Mouse (Mus musculus): Measurements from ENCODE around the gene Disp1. TPM values are rescaled to one million over a fixed set of nuclear protein-coding genes. Genes with fewer than 3 reads are reported as not detected.

Gene Disp1
- total RNA-seq (2015) (5.7 and 6.2 TPM in 2 replicates), total RNA-seq (2017) (5.3 and 7.2 TPM in 2 replicates)

DNA sequence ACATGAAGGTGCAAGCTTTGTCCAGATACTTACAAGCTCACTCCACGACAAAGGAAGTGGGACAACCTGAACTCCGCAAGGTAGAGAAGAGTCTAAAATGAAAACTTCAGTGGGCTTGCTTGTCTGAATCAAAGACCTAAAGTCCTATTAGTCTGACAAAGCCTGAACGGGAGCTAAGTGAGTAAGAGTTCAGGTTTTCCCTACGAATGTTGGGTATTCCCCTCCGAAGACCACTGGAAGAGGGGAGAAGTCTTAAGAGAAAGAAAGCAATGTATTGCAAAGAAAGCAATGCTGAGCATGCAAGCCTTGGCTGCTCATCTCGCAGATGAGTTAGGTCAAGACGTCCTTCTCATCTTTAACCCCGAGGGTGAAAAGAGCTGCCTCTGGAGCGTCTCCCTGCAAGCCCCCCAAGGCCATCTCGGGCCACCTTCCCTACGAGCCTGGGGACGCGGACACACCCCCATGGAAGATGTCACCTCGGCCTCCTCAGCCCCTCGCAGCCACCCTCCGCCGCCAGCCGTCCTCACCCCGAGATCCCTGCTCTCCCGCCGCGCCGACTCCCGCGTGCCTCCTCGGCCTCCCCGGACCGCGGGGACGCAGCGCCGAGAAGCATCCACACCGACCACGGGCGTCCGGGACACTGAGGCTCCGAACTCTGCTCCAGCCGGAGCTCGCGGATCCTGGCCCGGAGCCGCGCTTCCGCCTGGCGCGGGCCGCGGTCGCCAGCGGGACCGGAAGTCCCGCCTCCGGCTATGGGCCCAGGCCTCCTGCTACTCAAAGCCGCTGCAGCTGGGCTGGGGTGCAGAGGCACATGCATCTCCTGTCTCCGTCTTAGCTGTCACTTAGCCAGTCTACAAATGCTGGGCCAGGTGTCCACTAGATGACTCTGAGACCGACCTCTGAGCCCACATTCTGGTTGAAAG, at the start of gene Disp1:
Disp1 (minus strand) TSS at position 727 of the 923 bp plus-strand sequence.
- ATAC-seq (replicated peaks; ENCODE audit: poor library complexity) = peak; percentile 95

DNA sequence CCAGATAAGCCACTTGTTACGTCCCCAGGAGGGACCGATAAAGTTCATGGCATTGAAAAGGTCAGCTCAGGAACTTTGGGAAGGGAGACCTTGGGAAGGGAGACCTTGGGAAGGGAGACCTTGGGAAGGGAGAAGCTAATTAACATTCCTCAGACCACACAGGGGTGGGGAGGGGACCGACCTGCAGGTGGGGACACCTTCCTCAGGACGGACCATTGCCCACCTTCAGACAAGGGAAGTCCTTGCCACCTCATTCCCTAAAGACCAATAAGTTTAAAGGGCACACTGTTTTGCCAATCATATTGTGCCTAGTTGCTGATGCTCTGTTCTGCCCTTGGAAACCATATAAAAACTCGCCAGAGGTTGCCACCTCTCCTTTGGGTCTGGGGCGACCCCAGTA, 46.3 kb upstream of the Disp1 start:
- ATAC-seq (replicated peaks; ENCODE audit: poor library complexity) = no peak

DNA sequence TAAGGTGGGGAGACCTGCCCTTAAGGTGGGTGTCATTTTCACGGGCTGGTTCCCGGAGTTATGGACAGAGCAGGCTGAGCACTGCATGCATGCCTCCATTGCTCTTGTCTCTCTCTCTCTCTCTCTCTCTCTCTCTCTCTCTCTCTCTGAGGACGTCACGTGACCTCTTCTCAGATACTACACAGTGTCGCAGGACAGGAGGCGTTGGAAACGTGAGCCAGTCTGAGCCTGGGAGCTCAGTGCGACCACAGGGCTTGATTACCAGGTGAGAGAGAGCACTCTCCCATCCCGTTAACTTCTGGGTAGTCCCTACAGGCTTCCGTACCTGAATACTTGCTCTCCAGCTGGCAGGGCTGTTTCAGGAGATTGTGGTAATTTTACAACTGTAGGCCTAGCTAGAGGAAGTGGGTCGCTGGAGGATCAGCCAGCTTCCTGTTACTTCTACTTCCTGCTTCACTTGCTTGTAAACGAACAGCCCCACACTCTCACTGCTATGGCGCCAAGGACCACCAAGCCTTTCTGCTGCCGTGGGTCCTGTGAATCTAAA, 44.7 kb upstream of the Disp1 start:
- peak; percentile 81 for ATAC-seq (replicated peaks; ENCODE audit: poor library complexity)

DNA sequence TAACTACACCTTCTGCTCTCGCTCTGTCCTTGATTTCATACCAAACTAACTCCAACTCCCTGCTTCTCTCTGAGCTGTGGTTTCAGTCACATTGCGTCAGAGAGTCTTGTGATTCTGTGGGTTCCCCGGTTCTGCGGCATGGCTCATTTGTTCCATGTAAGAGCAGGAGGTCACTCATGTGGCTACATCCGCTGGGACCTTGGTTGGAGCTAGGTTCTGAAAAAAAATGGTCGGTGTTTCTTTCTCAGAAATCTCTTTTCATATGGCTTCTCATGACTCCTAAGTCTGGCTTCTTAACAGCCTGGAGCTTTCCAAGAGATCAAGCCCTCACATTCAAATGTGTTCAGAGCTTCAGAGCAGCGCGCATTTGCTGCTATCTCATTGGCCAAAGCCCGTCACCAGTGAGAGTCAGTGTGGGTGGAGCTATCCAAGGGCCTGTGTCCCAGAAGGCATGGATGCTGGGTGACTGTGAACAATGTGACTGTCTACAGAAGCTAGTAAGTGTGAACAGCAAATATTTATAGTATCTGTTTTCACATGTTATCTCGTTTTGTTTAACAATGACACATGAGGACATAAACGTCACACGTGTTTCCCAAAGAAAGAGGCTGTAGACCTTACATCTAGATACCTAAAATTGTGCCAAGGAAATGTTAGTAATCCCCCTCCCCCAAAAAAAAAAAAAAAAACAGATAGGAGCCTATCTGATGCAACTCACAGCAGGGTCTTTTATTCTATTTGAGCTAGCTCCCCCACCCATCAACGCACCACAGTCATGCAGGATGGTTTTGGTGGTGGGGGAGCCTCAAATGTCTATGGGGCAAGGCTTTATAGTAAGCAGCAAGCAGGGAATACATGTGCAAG, 43.1 kb upstream of the Disp1 start:
- ATAC-seq (replicated peaks; ENCODE audit: poor library complexity) = peak; percentile 85

DNA sequence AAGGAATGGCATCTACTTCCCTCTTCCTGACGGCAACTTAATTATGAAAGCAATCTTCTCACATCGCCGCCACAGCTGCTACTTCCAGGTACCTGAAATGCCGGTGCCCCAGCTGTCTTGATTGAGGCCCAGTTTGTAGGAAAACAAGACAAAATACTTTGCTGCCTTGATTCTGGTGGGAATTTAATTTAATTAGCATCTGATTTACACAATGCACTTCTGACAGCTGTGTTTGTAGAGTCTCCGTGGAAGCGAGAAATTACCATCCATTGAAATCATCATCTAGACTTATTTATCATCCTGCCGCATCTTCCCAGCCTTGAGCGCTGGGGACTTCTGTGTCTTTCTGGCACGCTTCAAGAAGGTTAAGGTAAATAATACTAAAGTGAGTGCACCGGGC, 31.3 kb upstream of the Disp1 start:
- no peak for ATAC-seq (replicated peaks; ENCODE audit: poor library complexity)

DNA sequence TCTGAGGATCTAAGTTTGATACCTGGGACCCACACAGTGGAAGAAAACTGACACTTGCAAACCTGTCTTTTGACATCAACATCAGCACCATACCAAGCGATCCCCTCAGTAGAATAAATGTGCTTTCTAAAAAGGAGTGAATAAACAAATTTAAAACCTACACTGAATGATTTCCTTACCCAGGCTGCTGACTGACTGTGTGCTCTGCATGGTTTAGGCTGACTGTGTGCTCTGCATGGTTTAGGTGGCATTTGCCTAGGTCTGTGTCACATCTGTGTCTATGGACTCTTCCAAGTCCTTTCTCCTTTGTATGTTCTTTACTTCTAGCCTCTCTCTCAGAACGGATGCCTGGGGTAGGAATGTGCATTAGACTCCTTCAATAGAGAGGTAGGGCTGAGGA, 30.5 kb upstream of the Disp1 start:
- no peak for ATAC-seq (replicated peaks; ENCODE audit: poor library complexity)

DNA sequence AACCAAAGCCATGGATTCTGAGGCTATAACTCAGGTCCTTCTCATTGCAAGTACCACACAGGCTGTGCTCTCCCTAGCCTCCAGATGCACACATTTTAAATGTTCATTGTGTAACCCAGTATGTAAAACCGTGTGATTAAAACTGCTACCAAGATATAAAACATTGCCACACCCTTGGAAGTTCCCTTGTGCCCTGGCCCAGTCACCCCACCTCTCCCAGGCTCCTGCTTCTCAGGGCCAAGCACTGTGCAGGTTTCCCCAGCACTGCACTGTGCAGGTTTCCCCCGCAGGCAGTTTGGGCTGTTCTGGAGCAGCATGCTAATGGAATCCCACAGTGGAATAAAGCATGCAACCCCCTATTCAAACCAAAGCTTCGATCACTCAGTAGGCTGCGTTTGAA, 29.3 kb upstream of the Disp1 start:
- peak; percentile 51; the same call in 1 of the 2 replicates for ATAC-seq (replicated peaks; ENCODE audit: poor library complexity)

DNA sequence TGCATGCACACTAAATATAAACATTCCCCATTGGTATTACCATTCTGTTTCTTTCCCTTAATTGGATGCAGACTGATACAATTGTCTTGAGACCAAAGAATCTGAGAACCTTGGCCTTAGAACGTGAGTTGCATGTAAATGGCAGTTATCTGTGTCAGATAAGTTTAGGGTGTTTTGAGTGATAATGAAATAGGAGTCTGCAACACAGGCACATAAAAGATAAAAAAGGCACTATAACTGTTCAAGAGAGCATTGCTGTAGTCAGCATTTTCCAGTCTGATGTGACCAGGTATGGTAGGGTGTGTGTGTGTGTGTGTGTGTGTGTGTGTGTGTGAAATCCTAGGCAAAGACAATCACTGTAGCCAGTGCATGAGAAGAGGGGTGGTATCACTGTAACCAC, 26.8 kb upstream of the Disp1 start:
- ATAC-seq (replicated peaks; ENCODE audit: poor library complexity) = peak; percentile 71

DNA sequence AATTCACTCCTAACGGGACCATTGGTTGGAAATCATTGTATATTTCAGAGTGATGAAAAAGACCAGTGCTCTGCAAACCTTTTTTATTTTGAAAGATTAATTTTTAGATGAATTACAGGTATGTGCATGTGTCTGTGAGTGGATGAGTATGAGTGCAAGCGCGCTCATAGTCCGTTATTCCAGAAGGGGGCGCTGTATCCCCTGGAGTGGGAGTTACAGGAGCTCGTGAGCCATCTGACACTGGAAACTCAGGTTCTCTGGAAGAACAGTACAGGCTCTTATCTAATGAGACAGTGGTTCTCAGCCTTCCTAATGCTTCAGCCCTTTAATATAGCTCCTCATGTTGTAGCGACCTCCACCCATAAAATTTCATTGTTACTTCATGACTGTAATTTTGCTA, 22.0 kb upstream of the Disp1 start:
- ATAC-seq (replicated peaks; ENCODE audit: poor library complexity) = peak; percentile 69

DNA sequence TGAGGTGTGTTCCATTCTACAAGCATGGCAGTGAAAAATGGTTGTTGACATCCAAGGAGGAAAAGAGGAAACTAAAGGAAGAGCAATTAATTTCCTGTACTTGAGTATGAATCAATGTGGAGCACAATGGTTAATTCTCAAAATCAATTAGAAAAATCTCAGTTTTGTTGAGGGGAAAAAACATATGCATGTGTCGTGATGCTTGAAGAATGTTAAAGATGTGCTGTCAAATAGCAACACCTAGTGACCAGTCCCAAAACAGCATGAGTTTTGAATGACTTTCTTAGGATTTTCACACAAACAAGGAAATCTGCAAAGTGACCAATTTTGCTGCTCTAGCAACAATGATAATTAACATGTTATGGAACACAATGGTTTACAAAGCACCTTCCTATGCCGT, 16.6 kb upstream of the Disp1 start:
- ATAC-seq (replicated peaks; ENCODE audit: poor library complexity) = peak; percentile 63; the same call in 1 of the 2 replicates

DNA sequence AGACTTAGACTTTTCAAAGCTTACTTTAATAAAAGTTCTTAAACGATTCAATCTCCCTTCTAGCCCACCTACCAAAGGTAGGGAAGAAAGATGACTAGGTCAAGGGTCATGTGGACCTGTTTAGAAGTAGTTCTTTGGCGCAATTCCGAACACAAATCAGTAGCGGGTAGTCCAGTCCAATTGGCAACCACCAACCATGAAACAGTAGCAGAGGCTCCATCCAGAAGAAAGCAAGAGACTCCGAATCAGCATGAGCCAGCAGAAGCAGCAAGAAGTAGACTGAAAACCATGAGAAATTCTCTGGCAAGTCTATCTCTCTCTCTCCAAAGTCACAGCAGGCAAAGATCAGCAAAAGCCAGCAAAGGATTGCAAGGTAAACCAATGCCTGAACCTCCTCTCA, 15.1 kb upstream of the Disp1 start:
- no peak for ATAC-seq (replicated peaks; ENCODE audit: poor library complexity)

DNA sequence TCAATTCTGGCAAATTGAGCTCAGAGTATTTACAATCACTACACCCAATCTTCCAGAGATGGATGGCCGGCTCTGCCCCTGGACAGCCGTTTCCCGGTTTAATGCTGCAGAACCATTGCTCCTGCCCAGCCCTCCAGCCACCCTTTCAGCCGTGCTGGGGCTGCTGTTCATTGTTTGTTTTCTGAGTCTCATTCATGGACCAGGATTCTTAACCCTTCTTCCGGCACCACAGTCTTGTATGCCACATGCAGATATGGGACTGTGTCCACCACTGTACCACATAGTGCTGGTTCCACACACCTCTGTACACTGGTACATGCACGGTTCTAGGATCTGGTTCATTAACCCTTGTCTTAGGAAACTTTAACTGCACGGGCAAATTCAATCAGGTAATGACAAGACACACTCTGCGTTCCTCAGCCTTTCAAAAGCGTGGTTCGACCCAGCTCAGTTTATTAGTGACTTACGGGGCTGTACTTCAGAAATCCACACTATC, 12.4 kb upstream of the Disp1 start:
- ATAC-seq (replicated peaks; ENCODE audit: poor library complexity) = no peak

DNA sequence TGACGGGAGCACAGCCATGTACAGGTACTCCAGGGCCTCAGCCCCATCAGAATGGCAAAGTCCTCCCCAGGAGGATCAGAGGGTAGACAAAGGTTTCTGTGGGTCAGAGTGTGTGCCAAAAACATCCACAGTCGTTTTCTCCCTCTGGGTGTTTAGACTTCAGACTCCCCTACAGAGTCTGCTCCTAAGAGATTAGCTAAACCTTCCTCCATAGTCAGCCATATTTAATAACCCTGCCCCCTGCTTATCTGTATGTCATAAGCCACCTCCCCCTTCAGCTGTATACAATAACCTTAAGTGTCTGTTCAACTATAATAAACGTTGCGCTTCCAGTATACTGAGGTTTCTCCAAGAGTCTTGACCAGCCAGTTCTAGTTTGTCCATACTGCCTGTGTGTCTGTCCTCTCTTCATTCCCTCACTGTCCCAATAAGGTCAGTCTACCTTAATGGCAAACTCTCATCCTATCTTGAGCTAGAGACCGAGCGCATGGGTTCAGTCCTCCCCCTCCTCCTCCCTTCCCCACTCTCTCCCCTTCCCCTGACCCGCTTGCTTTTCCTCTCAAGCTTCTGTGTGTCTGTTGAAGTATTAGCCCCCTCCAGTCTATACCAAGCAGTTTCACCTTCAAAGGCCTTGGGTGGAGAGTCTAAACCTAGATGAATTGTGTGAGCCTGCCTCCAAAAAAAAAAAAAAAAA, 11.8 kb upstream of the Disp1 start:
- peak; percentile 98 for ATAC-seq (replicated peaks; ENCODE audit: poor library complexity)

DNA sequence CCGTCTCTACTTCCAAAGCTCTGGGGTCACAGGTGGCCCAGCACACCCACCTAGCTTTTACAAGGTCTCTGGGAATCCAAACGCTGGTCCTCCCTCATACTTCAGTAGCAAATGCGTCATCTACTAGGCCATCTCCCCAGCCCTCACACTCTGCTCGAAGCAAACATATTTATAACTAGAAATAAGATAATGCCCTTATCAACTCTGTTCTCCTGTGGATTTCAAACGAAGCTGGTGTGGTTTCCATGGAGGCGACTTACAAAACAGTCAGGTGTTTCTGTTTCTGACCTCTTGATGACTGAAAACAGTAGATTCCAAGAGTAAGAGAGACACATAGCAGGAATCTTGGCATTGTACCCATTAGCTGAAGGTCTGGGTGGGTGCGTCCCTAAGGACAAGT, 6.1 kb upstream of the Disp1 start:
- ATAC-seq (replicated peaks; ENCODE audit: poor library complexity) = peak; percentile 84

DNA sequence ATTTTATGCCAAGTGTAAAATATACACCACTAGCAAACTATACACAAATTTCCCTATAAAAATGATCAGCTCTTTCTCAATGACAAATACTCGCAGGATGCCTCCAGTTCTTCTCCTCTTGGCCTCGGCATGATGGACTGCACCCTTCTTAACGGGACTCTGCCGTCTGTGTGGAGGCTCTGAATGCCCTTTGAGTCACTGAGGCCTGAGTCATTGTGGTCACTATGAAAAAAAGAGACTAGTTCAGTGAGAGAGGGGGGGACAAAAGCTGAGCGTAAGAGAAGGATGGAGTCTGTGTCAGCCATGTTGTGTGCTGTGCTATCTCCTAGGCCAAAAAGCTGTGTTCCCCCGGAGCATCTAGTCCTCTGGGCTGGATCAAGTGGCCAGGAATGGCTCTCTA, 2.3 kb downstream of the Disp1 start:
- ATAC-seq (replicated peaks; ENCODE audit: poor library complexity) = no peak

DNA sequence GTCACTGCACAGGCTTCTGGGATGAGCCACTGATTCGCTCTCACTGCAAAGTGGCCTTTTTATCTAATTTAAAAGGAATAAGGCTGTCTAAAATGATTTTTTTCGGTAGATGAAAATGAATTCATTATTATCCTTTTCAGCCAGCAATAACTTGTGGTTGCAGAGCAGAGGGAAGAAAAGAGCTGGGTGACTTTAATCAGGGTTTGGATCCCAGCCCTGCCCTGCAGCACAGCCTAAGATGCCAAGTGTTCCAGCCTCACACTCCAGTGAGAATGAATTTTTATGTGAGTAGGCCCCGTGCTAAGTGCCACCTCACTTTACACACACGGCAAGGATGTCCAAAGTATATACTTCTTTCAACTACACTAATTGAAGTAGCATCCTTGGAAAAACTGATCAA, 4.6 kb downstream of the Disp1 start:
- no peak for ATAC-seq (replicated peaks; ENCODE audit: poor library complexity)

DNA sequence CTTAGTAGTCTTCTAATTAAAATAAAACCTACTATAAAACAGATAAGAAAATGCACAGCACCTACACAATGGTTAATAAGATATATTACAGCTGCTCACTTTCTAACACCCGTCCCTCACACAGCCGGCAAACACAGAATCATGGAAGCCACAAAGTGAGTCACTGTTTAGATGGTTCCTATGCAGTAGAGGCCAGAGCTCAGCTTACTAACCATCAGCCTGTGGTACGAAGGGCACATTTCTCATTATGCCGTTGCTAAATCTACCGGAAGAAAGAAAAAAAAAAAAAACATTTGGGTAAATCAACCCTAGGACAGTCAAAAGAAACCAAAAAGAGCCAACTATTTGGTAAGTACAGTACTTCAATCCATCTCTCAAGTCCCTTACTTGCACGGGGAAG, 5.6 kb downstream of the Disp1 start:
- no peak for ATAC-seq (replicated peaks; ENCODE audit: poor library complexity)

DNA sequence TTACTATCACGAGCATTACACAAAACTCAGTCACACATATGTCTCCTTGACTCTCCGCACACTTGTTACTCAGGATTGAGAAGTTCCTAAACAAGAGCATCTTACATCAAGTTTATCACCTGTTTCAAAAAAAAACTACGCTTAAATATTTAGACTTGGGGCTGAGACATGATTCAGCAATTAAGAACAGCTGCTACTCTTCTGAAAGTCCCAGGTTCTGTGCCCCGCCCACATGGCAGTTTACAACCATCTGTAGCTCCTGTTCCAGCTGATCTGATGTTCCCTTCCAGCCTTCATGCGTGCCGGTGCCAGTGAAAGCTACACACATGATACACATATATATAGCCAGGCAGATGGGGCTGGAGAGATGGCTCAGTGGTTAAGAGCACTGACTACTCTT, 7.5 kb downstream of the Disp1 start:
- ATAC-seq (replicated peaks; ENCODE audit: poor library complexity) = peak; percentile 89

DNA sequence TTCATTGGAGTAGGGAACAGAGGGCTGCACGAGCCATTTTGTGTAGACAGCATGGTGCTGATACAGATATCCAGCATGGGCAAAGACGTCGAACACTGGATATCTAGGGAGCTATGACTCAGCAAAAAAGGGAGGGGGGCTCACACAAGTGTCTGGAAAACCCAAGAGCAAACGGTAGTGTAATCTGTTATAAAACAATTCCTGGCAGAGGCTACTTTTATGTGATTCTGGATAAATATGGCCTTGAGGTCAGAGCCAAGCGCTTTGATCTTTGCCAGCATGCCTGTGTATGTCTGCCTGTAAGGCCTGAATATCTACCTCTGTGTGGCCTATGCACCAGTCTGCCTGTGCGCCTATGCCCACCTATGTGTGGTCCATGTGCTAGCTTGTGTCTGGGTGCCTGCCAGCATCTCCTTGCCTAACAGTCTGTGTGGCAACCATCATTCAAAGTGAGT, 8.5 kb downstream of the Disp1 start:
- ATAC-seq (replicated peaks; ENCODE audit: poor library complexity) = peak; percentile 34; the same call in 1 of the 2 replicates

DNA sequence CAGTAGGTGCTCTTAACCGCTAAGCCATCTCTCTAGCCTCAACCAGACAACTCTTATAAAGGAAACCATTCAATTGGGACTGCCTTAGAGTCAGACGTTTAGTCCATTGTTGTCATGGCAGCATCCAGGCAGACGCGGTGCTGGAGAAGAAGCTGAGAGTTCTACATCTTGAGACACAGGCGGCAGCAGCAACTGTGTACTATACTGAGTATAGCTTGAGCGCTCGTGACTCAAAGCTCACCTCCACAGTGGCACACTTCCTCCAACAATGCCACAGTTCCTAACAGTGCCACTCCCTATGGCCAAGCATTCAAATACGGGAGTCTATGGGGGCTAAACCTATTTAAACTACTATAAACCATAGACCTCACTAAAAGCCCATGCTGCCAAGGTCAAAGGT, 11.2 kb downstream of the Disp1 start:
- no peak for ATAC-seq (replicated peaks; ENCODE audit: poor library complexity)

DNA sequence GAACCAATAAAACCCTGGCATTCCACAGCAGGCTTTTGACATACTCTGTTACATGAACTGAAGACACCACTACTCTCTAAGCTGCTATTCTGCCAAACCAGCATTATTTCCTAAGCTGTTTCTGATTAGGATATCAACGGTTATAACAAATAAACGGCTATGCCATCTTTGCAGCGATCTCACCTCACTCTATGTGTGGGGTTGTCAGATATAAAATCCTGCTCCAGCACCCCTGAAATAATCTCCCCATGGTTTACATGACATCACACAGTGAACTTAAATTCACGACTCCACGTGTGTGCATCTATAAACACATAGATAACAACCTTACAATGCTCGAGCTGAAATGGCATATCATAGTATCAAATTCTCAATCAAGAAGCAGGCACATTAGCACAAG, 13.7 kb downstream of the Disp1 start:
- ATAC-seq (replicated peaks; ENCODE audit: poor library complexity) = peak; percentile 81

Data from megakaryocyte progenitor cell, adult 5-6 weeks (primary cell).